Mouse (Mus musculus) ES-E14 (cell line): ENCODE measurements around the gene G430095P16Rik. TPM values are rescaled to one million over a fixed set of nuclear protein-coding genes. Genes with fewer than 3 reads are reported as not detected.

ENCODE experiments used
- DNase-seq: peaks from one replicate; pipeline ENCODE4 v3.0.0-alpha.2; 2013; ENCODE audit warnings: low read depth, low spot score
- H3K27ac ChIP-seq: 2 replicates; pipeline ENCODE4 v1.5.1; 2012; ENCODE audit warnings: low read depth, mild to moderate bottlenecking, low read length, moderate library complexity, mixed read lengths; ENCODE audit not compliant: poor library complexity, insufficient read depth, severe bottlenecking
- H3K36me3 ChIP-seq: 2 replicates; pipeline ENCODE4 v1.6.1; 2012; ENCODE audit warnings: mild to moderate bottlenecking, low read length, moderate library complexity, mixed read lengths; ENCODE audit not compliant: control insufficient read depth, poor library complexity, insufficient read depth, severe bottlenecking
- H3K4me1 ChIP-seq, 2 experiments: fragments of 150-350 bp in 1 of 2; sonication (generic) in 1 of 2; 2 replicates each; pipeline ENCODE4 v1.6.1; 2012; ENCODE audit warnings: low read length in 2 of 2, mild to moderate bottlenecking in 1 of 2, mixed read lengths in 1 of 2; ENCODE audit not compliant: control insufficient read depth in 2 of 2, insufficient read depth in 2 of 2, poor library complexity in 1 of 2
- H3K4me3 ChIP-seq, 2 experiments: fragments of 150-350 bp in 1 of 2; sonication (generic) in 1 of 2; 2 replicates each; pipeline ENCODE4 v1.5.1; 2012; ENCODE audit warnings: low read length in 2 of 2, low read depth in 1 of 2, mild to moderate bottlenecking in 1 of 2, mixed read lengths in 1 of 2; ENCODE audit not compliant: insufficient read depth in 1 of 2, poor library complexity in 1 of 2, severe bottlenecking in 1 of 2
- H3K9ac ChIP-seq: 2 replicates; pipeline ENCODE4 v1.6.1; 2012; ENCODE audit warnings: low read depth, mild to moderate bottlenecking, low read length, mixed read lengths; ENCODE audit not compliant: poor library complexity, insufficient read depth, severe bottlenecking
- H3K9me3 ChIP-seq: fragments of 150-350 bp; sonication (generic); 2 replicates; pipeline ENCODE4 v1.6.1; 2012; ENCODE audit warnings: low read depth, mild to moderate bottlenecking, low read length; ENCODE audit not compliant: control insufficient read depth, insufficient read depth
- CHD2 ChIP-seq: IDR thresholded peaks from 2 replicates; pipeline ENCODE4 v1.6.1; 2014; ENCODE audit warnings: mild to moderate bottlenecking, low read depth, low read length, inconsistent platforms
- HCFC1 ChIP-seq: IDR thresholded peaks from 2 replicates; pipeline ENCODE4 v1.6.1; 2012; ENCODE audit warnings: low read length, inconsistent platforms, borderline replicate concordance; ENCODE audit not compliant: insufficient read depth
- MAFK ChIP-seq: IDR thresholded peaks from 2 replicates; pipeline ENCODE4 v1.6.1; 2014; ENCODE audit warnings: mild to moderate bottlenecking, low read depth, low read length, inconsistent platforms; ENCODE audit not compliant: insufficient read depth
- ZC3H11A ChIP-seq: IDR thresholded peaks from 2 replicates; pipeline ENCODE4 v1.6.1; 2012; ENCODE audit warnings: low read depth, mild to moderate bottlenecking, inconsistent platforms, low read length, borderline replicate concordance
- ZNF384 ChIP-seq: IDR thresholded peaks from 2 replicates; pipeline ENCODE4 v1.6.1; 2012; ENCODE audit warnings: low read depth, low read length, inconsistent platforms
- in situ Hi-C, 2 experiments: fragments of 600-800 bp; cut with MboI; formaldehyde crosslinking; loops; one replicate each; pipeline ENCODE4 v1.15.1; 2025; ENCODE audit warnings: low sequenced_read_pairs in 2 of 2, inconsistent platforms in 1 of 2; ENCODE audit not compliant: unreplicated experiment in 2 of 2
- total RNA-seq: library from RNA; depleted of rRNA; stranded (reverse); fragments of 300-350 nt; gene quantifications from 2 replicates; pipeline ENCODE4 v1.2.3, GENCODE M21; 2012; rRNA removed

G430095P16Rik gene
- 1.5 and 2.1 TPM in 2 replicates for total RNA-seq

- no peak for DNase-seq
- H3K27ac ChIP-seq: peak within 1 kb of the TSS; percentile 32
- peaks cover 8 to 35% of the 10 kb centered on the region in 2 experiments; a peak in 3 of 4 replicates for H3K4me1 ChIP-seq
- H3K9me3 ChIP-seq: no peaks in the 10 kb centered on the region
- peak within 1 kb of the TSS; percentile 65; the same call in 1 of the 2 replicates for H3K9ac ChIP-seq
- no peak for TF ChIP-seq MAFK
- TF ChIP-seq CHD2: no peak
- in situ Hi-C loops: no loop called here
- H3K36me3 ChIP-seq: no peaks in the 10 kb centered on the region
- H3K4me3 ChIP-seq: peak within 1 kb of the TSS in 1 of 2 experiments; percentile 13; a peak in 1 of 4 replicates
Measured at GRCm38 (mm10) chr8:84722850-84723570, at the start of gene G430095P16Rik. Gene G430095P16Rik (plus strand): TSS chr8:84723007.

- H3K27ac ChIP-seq: no peak overlapping the region
- H3K9me3 ChIP-seq: no peaks in the 10 kb centered on the region
- no peak overlapping the region for H3K9ac ChIP-seq
- in situ Hi-C loops: no loop called here
- no peak for DNase-seq
- no peak overlapping the region for H3K4me3 ChIP-seq
- TF ChIP-seq ZNF384: no peak
- TF ChIP-seq MAFK: no peak
- no peak for TF ChIP-seq ZC3H11A
- no peak for TF ChIP-seq HCFC1
- TF ChIP-seq CHD2: no peak
- peaks cover 37% of the 10 kb centered on the region for H3K36me3 ChIP-seq
- H3K4me1 ChIP-seq: peaks cover 5 to 18% of the 10 kb centered on the region in 2 experiments
Measured at GRCm38 (mm10) chr8:84677305-84677704, 45.5 kb upstream of the G430095P16Rik start.

- no peak overlapping the region; the same call in 1 of the 2 replicates for H3K27ac ChIP-seq
- in situ Hi-C loops: no loop called here
- no peak overlapping the region for H3K4me3 ChIP-seq
- no peak for DNase-seq
- peaks cover 16% of the 10 kb centered on the region for H3K36me3 ChIP-seq
- H3K4me1 ChIP-seq: peaks cover 15 to 23% of the 10 kb centered on the region in 2 experiments
- TF ChIP-seq CHD2: no peak
- no peak for TF ChIP-seq ZNF384
- TF ChIP-seq ZC3H11A: no peak
- no peaks in the 10 kb centered on the region for H3K9me3 ChIP-seq
- H3K9ac ChIP-seq: no peak overlapping the region
Measured at GRCm38 (mm10) chr8:84681476-84681875, 41.3 kb upstream of the G430095P16Rik start.

GRCm38 (mm10) chr8:84682257-84682656, 40.5 kb upstream of the G430095P16Rik start:
- H3K36me3 ChIP-seq: peaks cover 10% of the 10 kb centered on the region; the same call in 1 of the 2 replicates

More at GRCm38 (mm10) chr8:84682257-84682656, 40.5 kb upstream of the G430095P16Rik start:
- H3K4me3 ChIP-seq: no peak overlapping the region
- in situ Hi-C loops: no loop called here
- peaks cover 15 to 23% of the 10 kb centered on the region in 2 experiments for H3K4me1 ChIP-seq
- no peaks in the 10 kb centered on the region for H3K9me3 ChIP-seq
- DNase-seq: no peak
- H3K9ac ChIP-seq: no peak overlapping the region; the same call in 1 of the 2 replicates
- H3K27ac ChIP-seq: no peak overlapping the region; the same call in 1 of the 2 replicates
- TF ChIP-seq ZC3H11A (no peak), MAFK (no peak), HCFC1 (no peak), CHD2 (no peak), ZNF384 (no peak)
